Mouse (Mus musculus) gastrocnemius, postnatal 10 days (tissue): ENCODE results near the gene Arf5. TPM values are rescaled to one million over a fixed set of nuclear protein-coding genes. Genes with fewer than 3 reads are reported as not detected.

ENCODE experiments used
- DNase-seq: peaks from one replicate; pipeline ENCODE4 v3.0.0; 2021; ENCODE audit warnings: mixed read lengths
- total RNA-seq, 2 experiments: library from RNA; stranded (reverse); gene quantifications; 2 replicates each; pipeline ENCODE4 v1.2.3; 2021

Arf5 gene
- total RNA-seq, 2 experiments from 2014 or later = 116 to 124 TPM

DNA sequence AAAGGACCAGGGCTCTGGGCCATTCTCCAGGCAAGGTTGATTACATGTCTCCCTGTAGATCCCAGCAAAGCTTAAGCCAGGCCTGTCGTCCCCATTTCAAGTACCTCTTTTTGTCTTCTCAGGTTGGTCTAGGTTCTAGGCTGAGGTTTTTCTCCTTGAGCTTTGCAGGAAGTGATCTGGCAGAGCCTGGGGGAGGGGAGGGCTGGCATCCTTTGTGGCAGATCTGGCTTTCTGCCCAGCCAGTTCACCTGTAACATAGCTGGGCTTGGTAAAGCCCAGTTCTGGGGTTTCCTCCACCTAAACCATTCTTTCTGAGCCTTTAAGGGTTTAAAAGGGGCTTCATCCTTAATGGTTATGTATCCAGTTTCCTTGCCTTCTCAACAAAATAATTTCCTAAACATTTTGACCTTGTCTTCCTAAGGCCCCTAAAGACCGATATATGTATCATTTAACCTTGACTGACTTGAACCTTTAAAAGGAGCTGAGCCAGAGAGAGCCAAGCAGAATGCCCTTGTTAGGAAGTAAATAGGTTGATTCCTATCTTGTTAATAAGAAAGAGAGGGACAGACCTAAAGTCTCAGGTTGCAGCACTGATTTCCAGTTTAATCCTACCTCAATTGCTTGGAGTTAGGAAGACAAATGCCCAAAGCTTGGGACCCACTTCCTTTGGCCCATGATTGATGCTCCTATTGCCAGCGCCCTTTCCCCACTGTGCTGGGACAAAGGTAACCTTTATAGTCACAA lies 3.9 kb downstream of the Arf5 start, which contains the start of gene Fscn3:
Gene Fscn3, plus strand, starts transcription at position 694 of the 744 bp plus-strand sequence.
- DNase-seq = no peak

DNA sequence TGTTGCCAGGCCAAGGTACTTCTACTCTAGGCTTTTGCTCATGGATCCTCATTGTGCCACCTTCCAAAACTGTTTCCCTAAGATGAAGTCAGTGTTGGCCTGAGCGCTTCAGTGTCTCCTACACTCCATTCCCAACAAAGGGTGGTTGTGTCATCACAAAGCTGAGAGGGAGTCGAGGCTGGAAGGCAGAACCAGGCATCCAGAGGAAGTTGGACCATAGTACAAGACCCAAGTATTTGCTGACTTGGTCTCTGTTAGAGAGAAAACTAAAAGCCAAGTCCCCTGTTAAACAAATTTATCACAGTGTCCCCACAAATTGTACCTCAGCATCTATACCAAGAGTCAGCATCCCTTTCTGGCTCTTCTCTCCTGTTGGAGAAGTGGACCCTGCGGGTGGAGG lies 4.9 kb downstream of the Arf5 start, which contains the start of gene Gcc1:
Gene Gcc1, minus strand, starts transcription at position 101 of the 400 bp plus-strand sequence.
- no peak for DNase-seq

DNA sequence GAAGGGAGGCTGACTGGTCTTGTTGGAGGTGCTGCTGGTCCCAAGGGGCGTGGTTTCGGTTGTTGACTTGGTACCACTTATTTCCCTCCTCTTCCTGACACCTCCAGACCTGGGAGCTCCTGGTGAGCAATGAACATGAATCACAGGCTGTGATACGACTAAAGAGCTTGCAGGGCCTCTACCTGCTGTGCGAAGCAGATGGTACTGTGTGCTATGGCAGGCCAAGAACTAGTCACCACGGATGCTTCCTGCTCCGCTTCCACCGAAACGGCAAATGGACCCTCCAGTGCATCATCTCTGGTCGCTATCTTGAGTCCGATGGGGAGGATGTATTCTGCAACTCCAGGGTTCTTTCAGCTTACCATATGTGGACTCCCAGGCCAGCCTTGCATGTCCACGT lies 6.5 kb downstream of the Arf5 start:
- DNase-seq = no peak

DNA sequence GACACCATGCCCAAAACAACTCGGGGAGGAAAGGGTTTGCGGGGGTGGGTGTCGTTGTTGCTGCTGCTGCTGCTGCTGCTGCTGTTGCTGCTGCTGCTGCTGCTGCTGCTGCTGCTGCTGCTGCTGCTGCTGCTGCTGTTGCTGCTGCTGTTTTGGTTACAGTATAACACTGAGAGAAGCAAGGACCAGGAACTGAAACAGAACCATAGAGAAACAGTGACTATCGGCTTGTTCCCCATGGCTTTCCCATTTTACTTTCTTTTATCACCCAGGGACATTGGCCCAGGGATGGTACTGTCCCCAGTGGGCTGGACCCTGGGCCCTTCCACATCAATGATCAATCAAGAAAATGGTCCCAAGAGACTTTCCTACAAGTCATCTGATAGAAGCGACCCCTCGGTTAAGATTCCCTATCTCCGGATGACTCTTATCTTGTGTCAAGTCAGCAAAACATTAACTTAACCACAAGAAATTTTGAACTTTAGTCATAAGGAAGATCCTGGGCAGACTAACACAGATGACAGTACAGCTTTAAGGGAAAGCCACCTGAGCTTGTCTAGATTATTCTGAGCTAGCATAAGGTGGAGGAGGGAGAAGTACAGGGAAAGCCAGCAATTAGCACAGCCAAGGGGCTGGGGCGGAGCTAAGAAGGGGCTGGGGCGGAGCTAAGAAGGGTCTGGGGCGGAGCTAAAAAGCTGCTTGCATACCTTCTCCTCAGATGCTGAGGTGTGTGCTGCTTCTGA lies 7.6 kb downstream of the Arf5 start:
- DNase-seq = no peak

DNA sequence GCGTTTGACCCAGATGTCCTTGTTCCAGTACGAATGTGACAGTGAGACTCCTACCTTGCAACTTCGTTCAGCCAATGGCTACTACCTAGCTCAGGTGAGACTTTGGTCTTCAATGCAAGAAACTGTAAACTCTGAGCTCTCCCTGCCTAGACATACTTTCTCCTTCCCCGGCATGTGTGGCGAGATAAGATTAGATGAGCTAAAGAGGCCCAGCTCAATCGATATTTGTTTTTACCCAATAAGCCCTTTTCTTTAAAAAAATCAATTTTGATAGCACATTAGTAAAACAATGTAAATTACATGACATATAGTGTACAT lies 8.1 kb downstream of the Arf5 start:
- no peak for DNase-seq

DNA sequence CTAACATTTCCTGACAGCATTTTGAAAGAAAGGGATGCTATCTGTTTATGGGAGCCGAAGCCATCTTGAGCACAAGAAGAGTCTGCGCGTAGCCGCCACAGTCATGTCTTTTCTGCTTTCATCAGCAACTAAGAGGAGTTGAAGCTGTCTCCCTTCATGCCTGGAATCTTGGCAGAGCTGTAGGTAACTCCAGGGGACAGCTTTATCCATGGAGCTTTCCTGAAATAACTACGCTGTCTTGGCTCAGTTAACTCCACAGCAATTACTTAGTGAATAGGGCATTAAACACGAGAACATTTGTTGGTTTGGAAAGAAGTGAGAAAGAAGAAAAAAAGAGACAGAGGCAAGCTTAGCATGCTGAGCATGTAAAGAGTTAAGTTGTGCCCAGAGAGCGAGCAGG lies 24.6 kb downstream of the Arf5 start:
- DNase-seq = no peak

DNA sequence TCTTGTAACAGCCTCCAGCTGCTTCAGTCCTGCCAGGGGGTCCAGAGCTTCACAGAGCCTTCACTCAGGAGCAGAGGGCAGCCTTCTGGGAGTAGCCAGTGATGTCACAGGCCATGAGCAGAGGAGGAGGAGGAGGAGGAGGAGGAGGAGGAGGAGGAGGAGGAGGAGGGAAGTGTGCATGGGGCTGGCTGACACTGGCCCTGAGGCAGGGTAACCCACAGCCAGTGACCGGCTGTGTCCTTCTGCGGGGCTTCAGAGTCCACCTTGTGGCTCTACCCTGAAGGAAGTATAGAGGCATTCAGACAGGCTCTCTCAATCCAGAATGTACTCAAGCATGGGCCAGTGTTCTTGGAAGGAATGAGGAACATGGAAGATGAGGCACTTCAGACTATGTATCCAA lies 25.9 kb downstream of the Arf5 start, which contains the start of gene Pax4:
Gene Pax4, minus strand, starts transcription at position 101 of the 400 bp plus-strand sequence.
- no peak for DNase-seq

DNA sequence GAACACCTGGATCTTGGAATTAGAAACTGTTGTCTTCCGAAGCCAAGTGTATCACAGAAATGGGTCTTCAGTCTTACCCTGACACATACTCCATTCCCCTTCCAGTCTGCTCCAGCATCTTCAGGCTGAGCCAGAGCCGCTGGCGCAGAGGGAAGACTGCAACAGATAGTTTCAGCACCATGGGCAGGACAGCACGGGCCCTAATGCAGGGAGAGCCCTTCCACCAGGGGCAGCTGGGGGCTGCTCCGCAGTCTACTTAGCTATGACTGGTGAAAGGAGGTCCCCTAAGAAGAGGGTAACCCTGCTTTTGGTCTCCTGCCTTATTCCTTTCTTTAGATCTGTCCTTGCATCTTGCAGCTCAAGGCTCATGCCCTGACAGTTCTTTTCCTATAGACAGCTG lies 27.1 kb downstream of the Arf5 start:
- no peak for DNase-seq

DNA sequence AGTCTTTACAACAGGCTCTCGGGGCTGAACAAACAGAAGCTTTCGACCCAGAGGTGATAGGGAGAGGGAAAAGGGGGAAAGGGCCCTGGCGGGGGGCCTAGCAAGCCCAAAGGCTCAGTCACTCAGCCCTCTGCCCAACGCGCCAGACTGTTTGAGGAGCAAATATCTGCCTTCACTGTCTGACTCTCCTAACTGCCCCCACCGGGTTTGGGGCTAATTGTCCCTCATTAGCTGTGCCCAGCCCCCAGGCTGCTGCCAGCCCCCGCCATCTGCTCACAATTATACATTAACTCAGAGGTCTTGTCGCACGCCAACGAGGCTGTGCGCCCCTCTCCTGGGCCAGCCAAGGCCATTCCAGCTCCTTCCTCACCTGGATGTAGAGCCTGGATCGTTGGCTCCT lies 27.6 kb downstream of the Arf5 start:
- no peak for DNase-seq

DNA sequence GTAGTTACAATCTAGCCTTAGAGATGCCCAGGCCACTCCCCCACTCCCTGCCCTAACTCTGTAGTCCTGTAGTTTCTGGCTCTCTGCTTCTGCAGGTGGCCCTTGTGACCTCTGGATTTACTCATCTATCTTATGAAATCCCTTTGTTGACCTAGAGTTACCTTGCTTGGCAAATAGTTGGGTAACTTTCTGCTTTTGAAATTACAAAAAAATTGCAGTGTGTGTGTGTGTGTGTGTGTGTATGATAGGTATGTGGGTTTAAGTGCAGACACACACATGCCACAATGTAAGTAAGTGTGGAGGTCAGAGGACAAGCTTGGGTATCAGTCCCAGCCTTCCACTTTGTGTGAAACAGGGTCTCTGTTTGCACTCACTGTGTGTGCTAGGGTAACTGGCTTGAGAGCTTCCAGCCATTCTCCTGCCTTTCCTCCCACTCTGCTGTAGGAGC lies 35.9 kb downstream of the Arf5 start:
- DNase-seq = no peak

DNA sequence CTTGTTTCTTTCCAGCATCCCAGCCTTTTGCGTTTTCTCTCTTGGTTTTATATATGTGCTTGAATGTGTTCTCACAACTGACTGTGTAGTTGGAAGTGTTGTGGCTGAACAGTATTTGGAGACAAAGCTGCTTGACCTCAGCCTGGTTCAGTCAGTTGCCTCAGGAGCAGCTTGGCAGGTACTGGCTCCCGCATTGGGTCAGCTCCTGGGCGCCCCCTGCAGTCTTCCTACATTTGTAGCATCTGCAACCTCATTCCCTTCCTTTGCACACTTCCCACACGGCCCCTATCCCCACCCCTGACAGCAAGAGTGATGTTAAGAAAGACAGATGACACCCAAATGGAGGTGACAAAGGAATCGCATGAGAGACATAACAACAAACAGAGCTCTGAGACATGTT lies 37.2 kb downstream of the Arf5 start:
- DNase-seq = peak; percentile 78

DNA sequence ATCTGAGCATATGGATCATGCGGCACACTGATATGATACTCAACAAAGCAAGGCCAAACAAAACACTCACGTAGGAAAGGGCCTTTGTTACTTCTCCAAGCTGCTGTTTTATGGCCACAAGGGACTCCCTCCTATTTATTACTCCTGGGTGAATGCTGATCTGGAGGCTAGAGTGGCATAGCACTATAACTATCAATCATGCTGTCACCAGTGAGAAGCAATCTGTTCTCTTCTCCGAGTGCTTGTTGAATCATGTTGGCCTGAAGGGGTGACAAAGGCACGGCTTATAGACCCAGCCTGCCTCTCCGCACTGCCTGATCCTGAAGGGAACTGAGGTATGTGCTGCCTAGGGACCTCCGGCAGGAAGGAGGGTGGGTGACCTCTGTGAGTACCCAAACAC lies 41.3 kb downstream of the Arf5 start:
- DNase-seq = no peak

DNA sequence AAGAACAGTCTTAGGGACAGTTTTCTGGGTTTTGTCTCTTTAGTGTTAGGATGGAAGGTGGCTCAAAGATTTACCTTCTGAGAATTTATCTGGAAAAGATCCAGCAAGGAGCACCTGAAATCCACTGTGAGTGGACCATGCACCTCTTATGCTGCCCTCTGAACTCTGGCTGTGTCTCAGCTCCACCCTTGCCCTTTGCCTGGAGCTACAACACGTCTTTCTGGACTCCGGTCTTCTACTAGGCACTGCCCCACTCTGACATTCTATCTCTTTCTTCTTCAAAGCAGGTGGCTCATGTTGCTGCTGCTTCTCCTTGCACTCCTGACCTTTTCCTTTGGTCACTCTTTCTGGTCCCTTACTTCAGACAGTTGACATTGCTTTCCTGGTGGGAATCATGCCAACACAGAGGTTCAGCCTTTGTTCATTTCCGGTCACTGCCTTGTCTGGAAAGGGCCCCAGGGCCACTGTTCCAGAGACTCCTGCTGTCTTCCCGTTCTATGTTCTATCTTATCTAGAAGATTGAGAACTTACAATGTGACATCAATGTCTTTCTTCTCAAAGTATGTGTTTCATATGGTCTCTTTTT lies 46.8 kb downstream of the Arf5 start:
- no peak for DNase-seq

DNA sequence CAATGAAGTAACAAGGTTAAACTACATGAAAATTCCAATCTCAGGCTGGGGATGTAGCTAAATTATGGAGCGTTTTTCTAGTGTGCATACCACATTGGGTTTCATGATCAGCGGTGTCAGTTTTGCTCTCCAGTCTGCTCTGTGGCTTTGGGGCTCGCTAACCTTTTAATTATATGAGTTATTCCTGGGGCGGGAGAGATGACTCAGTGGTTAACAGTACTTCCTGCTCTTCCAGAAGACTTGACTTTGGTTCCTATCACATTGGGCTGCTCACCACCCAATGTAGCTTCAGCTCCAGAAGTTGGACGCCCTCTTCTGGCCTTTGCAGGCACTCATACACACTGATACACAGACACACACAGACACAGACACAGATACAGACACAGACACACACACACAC lies 47.3 kb downstream of the Arf5 start:
- no peak for DNase-seq

DNA sequence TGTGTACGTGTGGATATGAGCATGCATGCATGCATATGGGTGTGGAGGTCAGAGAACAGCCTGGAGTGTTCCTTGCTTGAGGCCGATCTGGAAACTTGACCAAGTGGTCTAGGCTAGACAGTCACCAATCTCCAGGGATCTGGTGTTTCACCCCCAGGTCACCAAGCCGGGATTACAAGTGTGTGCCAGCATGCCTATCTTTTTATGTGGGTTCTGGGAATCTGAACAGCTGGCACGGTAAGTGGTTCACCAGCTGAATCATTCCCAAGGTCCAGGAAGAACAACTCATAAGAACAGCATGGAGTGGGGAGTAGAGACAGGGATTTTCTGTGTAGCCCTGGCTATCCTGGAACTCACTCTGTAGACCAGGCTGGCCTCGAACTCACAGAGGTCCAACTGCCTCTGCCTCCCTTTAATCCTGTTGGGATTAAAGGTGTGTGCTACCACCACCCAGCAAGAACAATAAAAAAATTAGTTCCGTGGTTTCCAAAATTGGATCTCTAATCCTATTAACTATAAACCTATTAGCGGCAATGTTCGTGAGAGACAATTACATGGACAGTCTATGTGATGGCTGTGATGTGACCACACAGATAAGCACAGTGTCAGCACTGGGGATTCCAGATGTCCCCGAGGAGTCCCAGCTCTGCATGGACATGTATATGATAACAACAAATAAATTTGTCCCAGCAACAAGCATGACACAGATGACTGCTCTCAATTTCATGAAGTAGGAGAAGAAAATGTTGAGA lies 48.1 kb downstream of the Arf5 start:
- no peak for DNase-seq

DNA sequence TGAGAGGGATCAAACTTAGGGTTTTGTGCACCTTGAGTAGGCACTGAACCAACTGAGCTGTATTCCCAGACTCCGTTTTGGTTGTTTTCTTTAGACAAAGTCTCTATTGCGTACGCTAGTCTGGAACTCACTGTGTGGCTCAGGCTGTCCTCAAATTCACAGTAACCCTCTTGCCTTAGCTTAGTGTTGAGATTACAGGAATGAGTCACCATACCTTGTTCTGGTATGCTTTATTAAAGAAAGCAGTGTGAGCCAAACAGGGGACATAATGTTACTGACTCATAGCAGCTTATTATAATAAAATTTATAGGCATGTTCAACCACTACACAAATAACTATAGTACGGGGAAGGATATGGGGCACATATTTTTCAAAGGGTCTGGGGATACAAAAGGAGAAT lies 50.9 kb downstream of the Arf5 start:
- DNase-seq = no peak

DNA sequence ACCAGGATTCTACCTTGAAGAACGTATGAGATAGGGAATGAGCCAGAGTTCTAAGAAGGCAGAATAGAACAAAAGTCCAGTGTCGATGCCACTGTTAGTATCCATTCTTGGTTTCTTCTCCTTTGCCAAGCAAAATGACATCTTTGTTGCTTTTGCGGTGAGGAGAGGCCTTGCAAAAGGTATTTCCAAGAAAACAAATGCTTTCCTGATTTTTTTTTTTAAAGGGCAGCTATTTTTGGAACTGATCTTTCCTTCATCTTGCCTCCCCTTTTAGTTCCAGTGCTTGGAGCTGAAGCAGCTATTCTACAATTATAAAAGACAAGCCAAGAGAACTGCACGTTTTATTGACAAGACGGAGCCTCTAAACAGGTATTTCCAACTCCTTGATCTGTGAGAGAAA lies 51.5 kb downstream of the Arf5 start, which contains the start of gene Snd1:
Gene Snd1, plus strand, starts transcription at position 301 of the 400 bp plus-strand sequence.
- DNase-seq = no peak

Other genes starting within 250 kb of the Arf5 start
- gene Zfp800, start 25.6 kb upstream of the Arf5 start, total RNA-seq = 10 to 100 TPM in 1 of 2 experiments, 1 to 10 TPM in 1; 7.9 to 12.4 TPM
- gene Fscn3, start 4.2 kb downstream of the Arf5 start, total RNA-seq = not detected
- 1 to 10 TPM; 5.7 to 7.9 TPM for gene Gcc1, start 4.8 kb downstream of the Arf5 start, total RNA-seq
- gene Pax4, start 25.8 kb downstream of the Arf5 start, total RNA-seq = not detected
- gene Snd1, start 51.6 kb downstream of the Arf5 start, total RNA-seq = 10 to 100 TPM; 56.2 to 65.2 TPM